Mouse (Mus musculus) spleen, adult 2 months (tissue): ENCODE results near the gene Armc8.

Source experiments
- CTCF ChIP-seq: fragments of 200-500 bp; IDR thresholded peaks from 2 replicates; pipeline ENCODE4 v1.5.1; 2011; ENCODE audit warnings: mild to moderate bottlenecking, inconsistent platforms; ENCODE audit not compliant: insufficient read depth, insufficient read length, insufficient replicate concordance; ENCODE audit errors: extremely low read depth
- POLR2A ChIP-seq: fragments of 200-500 bp; IDR thresholded peaks from 2 replicates; pipeline ENCODE4 v1.6.1; 2011; ENCODE audit warnings: low read depth, low read length, inconsistent platforms

DNA sequence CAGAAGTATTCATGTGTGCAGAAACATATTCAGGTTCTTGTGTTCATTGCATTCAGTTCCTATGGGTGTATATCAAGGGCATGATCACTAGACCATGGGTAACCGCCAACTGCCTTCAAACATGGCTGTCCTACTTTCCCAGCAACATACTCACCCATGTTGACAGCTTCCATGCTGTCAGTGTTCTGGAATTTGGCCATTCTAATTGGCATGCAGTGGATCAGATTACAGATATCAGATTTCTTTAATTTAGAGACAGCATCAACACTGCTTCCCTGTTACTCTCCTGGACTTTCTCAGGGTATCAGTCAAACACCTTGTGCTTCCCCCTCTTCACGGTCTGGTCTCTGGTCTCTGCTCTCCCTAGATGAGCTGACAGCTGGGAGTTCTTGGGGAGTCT is 34.9 kb upstream of the Armc8 start:
- TF ChIP-seq CTCF (no peak), POLR2A (no peak)
